Mouse (Mus musculus) heart, embryonic 10.5 days (tissue): ENCODE measurements around the gene Gramd1a. TPM values are rescaled to one million over a fixed set of nuclear protein-coding genes. Genes with fewer than 3 reads are reported as not detected.
A peak's percentile ranks its signal among the peaks of the same experiment; 100 is the strongest.

Experiments used
- DNase-seq: peaks from one replicate; pipeline ENCODE4 v3.0.0-alpha.2; 2017; ENCODE audit warnings: low spot score
- H3K27ac ChIP-seq: fragments of 300-500 bp; sonication (generic); 2 replicates; pipeline ENCODE4 v1.5.1; 2016; ENCODE audit warnings: mild to moderate bottlenecking
- H3K27me3 ChIP-seq: fragments of 300-500 bp; sonication (generic); 2 replicates; pipeline ENCODE4 v1.6.1; 2016; ENCODE audit warnings: mild to moderate bottlenecking; ENCODE audit not compliant: poor library complexity, insufficient read depth, severe bottlenecking
- H3K36me3 ChIP-seq: fragments of 300-500 bp; sonication (generic); 2 replicates; pipeline ENCODE4 v1.6.1; 2016; ENCODE audit warnings: mild to moderate bottlenecking, moderate library complexity
- H3K4me1 ChIP-seq: fragments of 300-500 bp; sonication (generic); 2 replicates; pipeline ENCODE4 v1.6.1; 2016; ENCODE audit warnings: mild to moderate bottlenecking
- H3K4me3 ChIP-seq: fragments of 300-500 bp; sonication (generic); 2 replicates; pipeline ENCODE4 v1.5.1; 2016; ENCODE audit warnings: mild to moderate bottlenecking, moderate library complexity
- H3K9me3 ChIP-seq: fragments of 300-500 bp; sonication (generic); 2 replicates; pipeline ENCODE4 v1.6.1; 2016; ENCODE audit warnings: mild to moderate bottlenecking, moderate library complexity
- WGBS: fragments of 180-500 bp; shearing (Covaris S2); methylation state at CpG from one replicate; pipeline ENCODE4 v1.1.7; 2016; 5-methylcytosine and 5-hydroxymethylcytosine counted together
- polyA plus RNA-seq: library from polyadenylated mRNA; unstranded; fragments of >200 nt; fragmentation: Nextera tagmentation; extraction: Ambion mirVana; gene quantifications from 2 replicates; pipeline ENCODE4 v1.2.1, GENCODE M21; 2016

Gene Gramd1a
- polyA plus RNA-seq, 1 experiment from 2014 or later: 70.9 TPM

DNA sequence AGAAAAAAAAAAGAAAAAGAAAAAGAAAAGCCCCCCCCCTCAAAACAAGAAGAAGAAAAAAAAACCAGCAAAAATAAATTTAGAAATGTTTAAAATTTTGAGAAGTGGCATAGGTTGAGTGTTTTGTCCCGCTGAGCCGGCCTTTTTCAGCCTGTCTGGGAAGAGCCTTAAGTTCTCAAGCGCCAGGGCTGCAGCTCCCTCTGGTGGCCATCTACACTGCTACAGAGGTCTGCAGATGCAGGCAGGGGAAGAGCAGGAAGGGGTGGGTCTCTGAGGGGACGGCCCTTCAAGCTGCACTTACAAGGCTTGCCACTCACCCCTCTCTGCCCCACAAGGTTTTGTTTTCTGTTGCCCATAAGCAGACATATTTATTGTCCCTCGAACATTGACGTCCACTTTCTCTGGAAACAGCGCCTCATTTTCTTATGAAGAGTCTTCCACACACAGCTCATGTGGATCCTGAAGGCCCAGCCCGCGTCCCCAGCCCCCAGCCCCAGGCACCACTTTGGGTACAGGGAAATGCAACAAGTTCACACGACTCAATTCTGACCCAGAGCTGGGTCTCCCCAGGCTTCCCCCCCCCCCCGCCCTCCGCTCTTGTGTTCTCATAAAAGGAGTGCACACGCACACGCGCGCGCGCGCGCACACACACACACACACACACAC, 58.0 kb downstream of the Gramd1a start:
- Histone ChIP-seq H3K27ac (peak overlapping the region; percentile 67), H3K9me3 (no peaks in the 10 kb centered on the region), H3K36me3 (no peaks in the 10 kb centered on the region), H3K4me1 (no peaks in the 10 kb centered on the region), H3K27me3 (peaks cover 14% of the 10 kb centered on the region), H3K4me3 (peak overlapping the region; percentile 48)
- 32% methylated on average over 17 of the region's 20 CpGs for WGBS
- peak; percentile 93 for DNase-seq

DNA sequence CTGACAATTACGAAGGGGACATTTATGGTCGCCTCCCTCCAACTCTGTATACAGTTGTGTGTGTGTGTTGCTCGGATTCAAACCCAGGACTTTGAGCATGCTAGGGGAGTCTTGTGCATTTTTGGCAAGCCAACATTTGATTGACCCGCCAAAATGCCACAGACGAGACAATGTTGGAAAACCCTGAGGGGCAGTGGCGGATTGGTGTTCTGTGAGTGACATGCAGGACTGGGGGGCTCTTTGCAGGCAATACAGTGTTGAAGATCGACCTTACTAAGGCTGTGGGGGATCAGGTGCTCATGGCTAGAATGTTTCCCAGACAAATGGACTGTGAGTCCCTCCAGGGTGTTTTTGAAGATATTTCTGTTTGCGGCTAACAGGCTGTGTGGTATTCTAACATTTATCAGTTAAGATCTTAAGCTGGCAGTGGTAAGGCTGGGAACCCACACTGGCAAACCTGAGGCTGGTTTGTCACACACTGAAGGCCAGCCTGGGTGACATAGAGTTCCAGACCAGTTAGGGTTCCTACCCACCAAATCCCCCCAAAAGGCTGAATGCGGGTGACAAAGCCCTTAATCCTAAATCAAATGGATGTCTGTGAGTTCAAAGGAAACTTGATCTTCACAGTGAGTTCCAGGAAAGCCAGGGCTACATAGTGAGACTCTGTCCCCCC, 58.7 kb downstream of the Gramd1a start:
- 66% methylated on average over 9 of the region's 9 CpGs for WGBS
- Histone ChIP-seq H3K4me1 (no peaks in the 10 kb centered on the region), H3K36me3 (no peaks in the 10 kb centered on the region), H3K9me3 (no peaks in the 10 kb centered on the region), H3K27me3 (peaks cover 7% of the 10 kb centered on the region), H3K27ac (no peak overlapping the region), H3K4me3 (no peak overlapping the region)
- DNase-seq: no peak

DNA sequence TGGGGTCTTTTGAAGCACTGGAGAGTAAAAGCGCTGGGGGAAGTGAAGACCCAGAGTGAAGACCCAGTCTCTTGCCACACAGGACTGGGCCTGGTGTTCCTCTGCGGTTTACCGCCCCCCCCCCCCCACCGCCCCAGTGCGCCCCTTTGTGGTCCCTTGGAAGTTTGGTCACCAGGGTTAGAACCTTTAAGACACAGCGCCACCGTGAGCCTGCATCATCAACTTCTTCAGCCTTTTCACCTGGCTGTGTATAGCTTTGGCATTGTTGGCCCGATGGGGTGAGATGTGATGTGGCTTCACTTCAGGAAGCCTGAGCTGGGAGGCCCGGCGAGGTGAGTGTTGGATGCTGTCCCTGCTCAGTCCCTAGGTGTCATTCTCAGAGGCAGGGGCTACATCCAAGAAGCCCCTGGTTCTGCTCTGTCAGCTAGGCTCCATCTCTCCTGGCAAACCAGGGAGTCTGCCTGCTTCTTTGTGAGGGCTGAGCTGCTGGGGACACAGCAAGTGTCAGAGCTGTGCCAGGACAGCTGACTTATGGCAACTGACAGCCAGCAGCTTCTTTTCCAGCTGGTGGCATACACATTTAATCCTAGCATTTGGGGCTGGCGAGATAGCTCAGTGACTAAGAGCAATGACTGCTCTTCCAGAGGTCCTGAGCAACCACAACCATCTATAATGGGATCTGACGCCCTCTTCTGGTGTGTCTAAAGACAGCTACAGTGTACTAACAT, 60.8 kb downstream of the Gramd1a start:
- Histone ChIP-seq H3K27me3 (0 out of 2 replicates have a peak, but pooled peaks cover 6% of the 10 kb centered on the region), H3K27ac (no peak overlapping the region), H3K36me3 (no peaks in the 10 kb centered on the region), H3K4me3 (no peak overlapping the region), H3K4me1 (no peaks in the 10 kb centered on the region), H3K9me3 (no peaks in the 10 kb centered on the region)
- no peak for DNase-seq
- 26% methylated on average over 11 of the region's 12 CpGs for WGBS

DNA sequence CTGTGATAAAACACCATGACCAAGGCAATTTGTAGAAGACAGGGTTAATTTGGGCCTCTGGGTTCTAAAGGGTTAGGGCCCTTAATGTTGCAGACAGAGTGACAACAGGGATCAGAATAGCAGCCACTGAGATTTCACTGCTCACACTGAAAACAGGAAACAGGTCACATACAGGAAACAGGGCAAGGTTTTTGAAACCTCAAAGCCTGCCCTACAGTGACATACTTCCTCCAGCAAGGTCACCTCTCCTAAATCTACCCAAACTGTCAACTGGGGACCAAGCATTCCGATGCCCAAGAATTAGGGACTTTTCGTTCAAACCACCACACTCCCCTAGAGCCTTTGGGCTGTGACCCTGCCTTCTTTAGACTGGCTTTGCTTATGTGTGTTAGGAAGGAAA, 66.0 kb downstream of the Gramd1a start:
- H3K4me3 ChIP-seq: no peak overlapping the region
- no peaks in the 10 kb centered on the region for H3K9me3 ChIP-seq
- no peak overlapping the region for H3K27ac ChIP-seq
- DNase-seq: no peak
- H3K27me3 ChIP-seq: 0 out of 2 replicates have a peak, but pooled peaks cover 6% of the 10 kb centered on the region
- peaks cover 14% of the 10 kb centered on the region; the same call in 1 of the 2 replicates for H3K4me1 ChIP-seq
- H3K36me3 ChIP-seq: no peaks in the 10 kb centered on the region
- WGBS: 76% methylated on average over 2 of the region's 2 CpGs

DNA sequence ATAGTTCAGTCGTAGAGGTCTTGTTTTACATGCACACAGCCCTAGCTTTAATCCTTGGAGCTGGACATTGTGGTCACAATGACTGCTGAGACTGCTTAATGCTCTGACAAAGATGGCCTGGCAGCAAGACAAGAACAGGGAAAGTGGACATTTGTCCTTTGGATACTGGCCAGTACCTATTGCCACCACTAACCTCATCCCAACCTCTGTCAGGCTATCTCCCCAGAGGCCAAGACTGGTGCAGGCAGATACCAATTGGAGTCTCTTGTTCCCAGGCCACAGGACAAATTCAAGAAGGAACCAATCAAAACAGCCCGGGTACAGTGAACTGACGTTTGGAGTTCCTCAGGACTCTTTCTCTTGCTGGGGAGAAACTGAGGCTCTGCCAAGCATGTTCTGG, 67.5 kb downstream of the Gramd1a start:
- H3K9me3 ChIP-seq: no peaks in the 10 kb centered on the region
- H3K27me3 ChIP-seq: no peaks in the 10 kb centered on the region
- WGBS: 73% methylated on average over 3 of the region's 3 CpGs
- DNase-seq: no peak
- H3K4me3 ChIP-seq: no peak overlapping the region
- H3K4me1 ChIP-seq: peaks cover 15% of the 10 kb centered on the region; the same call in 1 of the 2 replicates
- no peak overlapping the region for H3K27ac ChIP-seq
- no peaks in the 10 kb centered on the region for H3K36me3 ChIP-seq

DNA sequence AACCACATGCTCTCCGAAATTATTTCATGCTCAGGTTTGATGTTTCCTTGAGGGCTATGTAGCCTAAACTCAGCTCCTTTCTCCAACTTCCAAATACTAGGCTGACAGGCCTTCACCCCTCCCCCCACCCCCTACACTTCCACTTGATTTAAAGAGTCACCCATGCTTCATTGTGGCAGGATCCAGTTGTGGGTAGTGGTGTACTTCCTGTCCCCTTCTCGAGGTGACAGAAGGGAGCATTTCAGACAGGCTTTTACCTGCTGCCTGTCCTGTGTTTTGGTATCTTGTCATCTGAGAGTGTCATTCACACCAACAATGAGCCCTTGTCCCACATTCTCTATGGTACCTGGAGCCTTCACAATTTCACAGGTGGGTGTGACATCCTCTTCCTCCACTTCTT, 68.4 kb downstream of the Gramd1a start:
- whole genome bisulfite sequencing: 54% methylated on average over 2 of the region's 2 CpGs
- H3K36me3 ChIP-seq: no peaks in the 10 kb centered on the region
- no peak overlapping the region; the same call in 1 of the 2 replicates for H3K27ac ChIP-seq
- H3K4me3 ChIP-seq: no peak overlapping the region
- H3K9me3 ChIP-seq: no peaks in the 10 kb centered on the region
- H3K27me3 ChIP-seq: no peaks in the 10 kb centered on the region
- H3K4me1 ChIP-seq: peaks cover 19% of the 10 kb centered on the region; the same call in 1 of the 2 replicates
- DNase-seq: no peak

DNA sequence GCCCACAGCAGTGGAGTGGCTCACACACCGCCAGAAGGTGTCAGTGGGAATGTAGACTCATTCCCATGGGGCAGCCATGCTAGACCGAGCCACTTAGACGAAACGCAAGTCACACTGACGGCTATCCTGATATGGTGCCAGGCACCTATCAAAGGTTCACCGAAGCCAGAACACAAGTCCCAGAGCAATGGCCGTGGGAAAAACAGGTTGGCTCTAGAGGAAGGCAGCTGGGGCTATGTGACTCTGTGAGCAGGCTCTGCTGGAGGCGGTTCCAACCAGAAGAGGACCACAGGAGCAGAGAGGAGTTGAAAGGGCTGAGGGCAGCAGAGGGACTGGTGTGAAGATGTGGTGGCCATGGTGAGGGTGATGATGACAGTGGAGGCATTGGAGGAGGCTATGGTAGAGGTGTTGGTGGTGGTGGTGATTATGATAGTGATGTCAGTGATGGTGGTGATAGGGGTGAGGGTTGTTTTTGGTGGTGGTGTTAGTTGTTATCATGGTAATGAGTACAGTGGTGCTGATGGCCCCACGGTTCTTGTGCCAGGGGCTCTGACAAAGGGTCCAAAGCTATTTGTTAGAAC, 69.4 kb downstream of the Gramd1a start:
- H3K27ac ChIP-seq: no peak overlapping the region
- no peaks in the 10 kb centered on the region for H3K36me3 ChIP-seq
- no peak for DNase-seq
- H3K4me3 ChIP-seq: no peak overlapping the region
- 84% methylated on average over 9 of the region's 9 CpGs for WGBS
- no peaks in the 10 kb centered on the region for H3K9me3 ChIP-seq
- no peaks in the 10 kb centered on the region for H3K27me3 ChIP-seq
- peaks cover 19% of the 10 kb centered on the region; the same call in 1 of the 2 replicates for H3K4me1 ChIP-seq

DNA sequence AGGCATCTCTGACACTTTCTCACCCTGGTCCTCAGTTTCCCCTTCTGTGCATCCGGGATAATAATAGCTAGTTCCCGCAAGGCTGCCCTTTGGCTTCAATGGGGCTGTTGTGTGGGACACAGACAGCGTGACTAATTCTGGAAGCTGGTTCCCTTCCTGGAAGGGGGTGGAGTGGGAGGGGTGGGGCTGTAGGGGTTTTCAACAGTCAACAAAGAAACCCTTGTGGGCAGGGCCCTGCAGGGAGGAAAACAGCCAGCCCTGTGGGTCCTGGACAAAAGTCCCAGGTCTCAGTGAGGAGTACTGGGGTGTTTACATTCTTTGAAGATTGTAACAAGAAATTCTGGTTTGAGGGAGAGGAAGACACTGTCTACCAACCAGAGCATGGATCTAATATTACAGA, 70.5 kb downstream of the Gramd1a start:
- H3K27ac ChIP-seq: peak overlapping the region; percentile 47

DNA sequence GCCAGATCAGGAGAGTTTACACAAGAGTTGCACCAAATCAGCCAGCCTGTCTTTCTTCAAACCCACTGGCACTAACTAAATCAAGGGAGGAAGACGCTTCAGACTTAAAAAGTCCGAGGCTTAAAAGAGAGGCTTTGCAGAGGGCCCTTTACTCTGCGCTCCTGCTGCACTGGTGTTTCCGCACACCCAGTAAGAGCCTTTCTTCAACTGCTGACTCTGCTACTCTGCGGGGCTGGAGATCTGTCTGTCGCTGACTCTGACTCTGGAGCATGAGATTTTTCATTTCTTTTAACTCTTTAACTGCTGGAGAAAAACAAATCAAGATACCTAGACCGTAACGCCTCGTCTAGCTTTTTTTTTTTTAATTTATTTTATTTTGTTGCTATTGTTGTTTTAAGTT, 71.6 kb downstream of the Gramd1a start:
- H3K9me3 ChIP-seq: no peaks in the 10 kb centered on the region
- no peaks in the 10 kb centered on the region for H3K27me3 ChIP-seq
- no peaks in the 10 kb centered on the region for H3K36me3 ChIP-seq
- DNase-seq: no peak
- H3K4me3 ChIP-seq: no peak overlapping the region
- H3K4me1 ChIP-seq: peaks cover 19% of the 10 kb centered on the region; the same call in 1 of the 2 replicates
- 57% methylated on average over 9 of the region's 9 CpGs for WGBS
- no peak overlapping the region for H3K27ac ChIP-seq

More for the DNA sequence above, 70.5 kb downstream of the Gramd1a start:
- Histone ChIP-seq H3K9me3 (no peaks in the 10 kb centered on the region), H3K4me3 (no peak overlapping the region), H3K4me1 (peaks cover 19% of the 10 kb centered on the region; the same call in 1 of the 2 replicates), H3K27me3 (no peaks in the 10 kb centered on the region), H3K36me3 (no peaks in the 10 kb centered on the region)
- no peak for DNase-seq
- WGBS: 55% methylated on average over 3 of the region's 3 CpGs

DNA sequence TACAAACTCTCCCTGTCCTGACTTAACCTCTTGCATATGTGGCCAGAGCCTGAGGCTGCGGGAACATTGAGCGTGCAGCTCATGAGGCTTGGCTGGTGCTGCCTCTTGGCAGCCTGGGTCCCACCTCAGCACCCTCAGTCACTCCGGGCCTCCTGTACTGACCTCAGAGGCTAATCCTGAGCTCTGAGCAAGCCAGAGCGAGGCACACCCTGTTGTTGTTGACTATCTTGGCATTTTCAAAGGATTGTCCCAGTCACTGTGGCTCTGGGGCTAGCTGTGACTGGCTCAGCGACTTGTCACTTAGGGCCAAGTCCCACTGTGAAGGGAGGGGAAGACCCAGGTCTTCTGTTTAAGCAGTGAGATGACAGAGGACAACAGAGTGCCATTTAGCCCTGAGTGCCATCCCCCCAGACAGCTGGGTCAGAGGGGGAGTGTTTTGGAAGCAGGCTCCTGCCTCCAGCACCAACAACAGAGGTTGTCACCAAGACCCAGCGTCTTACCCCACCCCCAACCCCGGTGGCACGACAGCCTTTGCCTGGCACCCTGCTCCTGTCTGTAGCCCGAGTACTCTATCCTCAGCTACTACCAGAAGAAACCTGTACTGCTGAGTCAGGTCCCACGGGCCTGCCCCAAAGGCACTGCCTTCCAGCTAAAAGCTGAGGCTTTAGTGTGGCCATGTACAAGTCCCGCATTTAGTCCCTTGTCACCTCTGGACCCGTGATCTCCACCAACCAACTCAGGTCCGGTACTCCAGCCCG, 72.7 kb downstream of the Gramd1a start:
- peak overlapping the region; percentile 8; the same call in 1 of the 2 replicates for H3K27ac ChIP-seq
- H3K27me3 ChIP-seq: no peaks in the 10 kb centered on the region
- DNase-seq: no peak
- H3K4me1 ChIP-seq: peaks cover 19% of the 10 kb centered on the region; the same call in 1 of the 2 replicates
- WGBS: 56% methylated on average over 14 of the region's 14 CpGs
- H3K9me3 ChIP-seq: no peaks in the 10 kb centered on the region
- no peaks in the 10 kb centered on the region for H3K36me3 ChIP-seq
- H3K4me3 ChIP-seq: no peak overlapping the region

DNA sequence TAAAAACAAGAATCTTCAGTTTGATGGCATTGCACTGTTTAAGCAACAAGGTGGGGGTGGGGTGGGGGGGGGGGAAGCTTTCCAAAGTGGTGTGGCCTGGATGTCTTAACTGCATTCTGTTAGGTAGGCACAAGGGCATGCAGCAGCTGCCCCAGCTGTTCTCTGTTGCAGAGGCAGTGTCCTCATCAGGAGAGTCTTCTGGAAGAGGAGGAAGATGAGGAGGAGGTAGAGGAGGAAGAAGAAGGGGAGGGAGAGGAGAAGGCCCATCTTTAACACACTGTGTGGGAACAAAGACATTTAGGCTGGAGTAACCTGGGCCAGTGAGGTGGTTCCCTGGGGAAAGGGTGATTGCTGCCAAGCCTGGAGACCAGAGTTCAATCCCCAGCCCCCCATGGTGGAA, 73.6 kb downstream of the Gramd1a start:
- H3K27ac ChIP-seq: no peak overlapping the region
- no peaks in the 10 kb centered on the region for H3K9me3 ChIP-seq
- H3K4me1 ChIP-seq: peaks cover 11% of the 10 kb centered on the region; the same call in 1 of the 2 replicates
- H3K27me3 ChIP-seq: 0 out of 2 replicates have a peak, but pooled peaks cover 4% of the 10 kb centered on the region
- no peak overlapping the region for H3K4me3 ChIP-seq
- DNase-seq: no peak
- no peaks in the 10 kb centered on the region for H3K36me3 ChIP-seq

DNA sequence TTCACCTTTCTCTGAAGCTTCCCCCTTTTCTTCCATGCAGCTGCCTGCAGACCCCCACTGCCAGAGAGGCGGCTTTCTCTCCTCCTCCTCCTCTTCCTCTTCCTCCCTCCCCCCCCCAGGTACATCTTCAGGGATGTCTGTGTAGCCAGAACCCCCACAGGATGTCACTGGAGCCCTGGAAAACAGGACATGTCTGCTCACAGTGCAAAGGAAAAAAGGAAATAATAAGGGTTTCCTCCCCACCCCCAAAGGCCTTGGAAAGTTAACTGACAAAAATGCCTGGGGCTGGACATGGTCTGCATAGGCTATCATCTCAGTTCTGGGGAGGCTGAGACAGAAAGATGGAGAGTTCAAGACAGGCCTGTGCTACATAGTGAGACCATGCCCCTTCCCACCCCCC, 74.6 kb downstream of the Gramd1a start:
- no peaks in the 10 kb centered on the region for H3K36me3 ChIP-seq
- H3K4me1 ChIP-seq: peaks cover 11% of the 10 kb centered on the region; the same call in 1 of the 2 replicates
- no peak overlapping the region for H3K4me3 ChIP-seq
- H3K9me3 ChIP-seq: no peaks in the 10 kb centered on the region
- no peak overlapping the region for H3K27ac ChIP-seq
- no peak for DNase-seq
- 62% methylated on average over 1 of the region's 1 CpGs for WGBS
- peaks cover 4% of the 10 kb centered on the region; the same call in 1 of the 2 replicates for H3K27me3 ChIP-seq
